Mouse (Mus musculus) thymus, adult 2 months (tissue): ENCODE measurements around the gene Vwa7. TPM values are rescaled to one million over a fixed set of nuclear protein-coding genes. Genes with fewer than 3 reads are reported as not detected.

Experiments
- DNase-seq: peaks from one replicate; pipeline ENCODE4 v3.0.0; 2021
- H3K27ac ChIP-seq: fragments of 200-500 bp; 2 replicates; pipeline ENCODE4 v1.5.1; 2012; ENCODE audit warnings: low read length, control low read depth; ENCODE audit not compliant: control insufficient read depth, insufficient read depth
- H3K27me3 ChIP-seq: fragments of 200-500 bp; 2 replicates; pipeline ENCODE4 v1.6.1; 2012; ENCODE audit warnings: mild to moderate bottlenecking, low read length, moderate library complexity, mixed read lengths; ENCODE audit not compliant: control insufficient read depth, insufficient read depth
- H3K36me3 ChIP-seq: fragments of 200-500 bp; 2 replicates; pipeline ENCODE4 v1.6.1; 2012; ENCODE audit warnings: mild to moderate bottlenecking, low read length, moderate library complexity; ENCODE audit not compliant: control insufficient read depth, insufficient read depth
- H3K4me1 ChIP-seq: fragments of 200-500 bp; replicated peaks from 2 replicates; pipeline ENCODE4 v1.6.1; 2012; ENCODE audit warnings: low read length; ENCODE audit not compliant: control insufficient read depth, insufficient read depth
- H3K4me3 ChIP-seq: fragments of 200-500 bp; 2 replicates; pipeline ENCODE4 v1.5.1; 2012; ENCODE audit warnings: mild to moderate bottlenecking, low read length, control low read depth, moderate library complexity; ENCODE audit not compliant: control insufficient read depth, insufficient read depth
- CTCF ChIP-seq: fragments of 200-500 bp; IDR thresholded peaks from 2 replicates; pipeline ENCODE4 v1.5.1; 2012; ENCODE audit warnings: mild to moderate bottlenecking, control low read depth, low read length, moderate library complexity, borderline replicate concordance; ENCODE audit not compliant: control insufficient read depth, poor library complexity, insufficient read depth; ENCODE audit errors: extremely low read depth
- POLR2A ChIP-seq: fragments of 200-500 bp; IDR thresholded peaks from 2 replicates; pipeline ENCODE4 v1.6.1; 2012; ENCODE audit warnings: mild to moderate bottlenecking, low read length, control low read depth, moderate library complexity; ENCODE audit not compliant: control insufficient read depth, poor library complexity, insufficient read depth; ENCODE audit errors: extremely low read depth
- WGBS: fragments of 180-500 bp; shearing (Covaris S2); methylation state at CpG from one replicate; pipeline ENCODE4 v1.1.7; 2018; 5-methylcytosine and 5-hydroxymethylcytosine counted together
- polyA plus RNA-seq: library from polyadenylated mRNA; depleted of rRNA; stranded (reverse); fragments of >200 nt; gene quantifications from 2 replicates; pipeline ENCODE4 v1.2.3, GENCODE M21; 2012

Gene Vwa7
- polyA plus RNA-seq, 1 experiment, result 1.5 TPM

GRCm38 (mm10) chr17:35026206-35026605, 9.8 kb downstream of the Vwa7 start:
- no peak overlapping the region for H3K27ac ChIP-seq
- H3K27me3 ChIP-seq, result no peaks in the 10 kb centered on the region
- WGBS, result 99% methylated on average over 5 of the region's 5 CpGs
- H3K4me1 ChIP-seq, result peaks cover 42% of the 10 kb centered on the region
- H3K4me3 ChIP-seq, result no peak overlapping the region
- no peaks in the 10 kb centered on the region for H3K36me3 ChIP-seq
- no peak for DNase-seq
- TF ChIP-seq POLR2A, result no peak
- TF ChIP-seq CTCF, result no peak

DNA sequence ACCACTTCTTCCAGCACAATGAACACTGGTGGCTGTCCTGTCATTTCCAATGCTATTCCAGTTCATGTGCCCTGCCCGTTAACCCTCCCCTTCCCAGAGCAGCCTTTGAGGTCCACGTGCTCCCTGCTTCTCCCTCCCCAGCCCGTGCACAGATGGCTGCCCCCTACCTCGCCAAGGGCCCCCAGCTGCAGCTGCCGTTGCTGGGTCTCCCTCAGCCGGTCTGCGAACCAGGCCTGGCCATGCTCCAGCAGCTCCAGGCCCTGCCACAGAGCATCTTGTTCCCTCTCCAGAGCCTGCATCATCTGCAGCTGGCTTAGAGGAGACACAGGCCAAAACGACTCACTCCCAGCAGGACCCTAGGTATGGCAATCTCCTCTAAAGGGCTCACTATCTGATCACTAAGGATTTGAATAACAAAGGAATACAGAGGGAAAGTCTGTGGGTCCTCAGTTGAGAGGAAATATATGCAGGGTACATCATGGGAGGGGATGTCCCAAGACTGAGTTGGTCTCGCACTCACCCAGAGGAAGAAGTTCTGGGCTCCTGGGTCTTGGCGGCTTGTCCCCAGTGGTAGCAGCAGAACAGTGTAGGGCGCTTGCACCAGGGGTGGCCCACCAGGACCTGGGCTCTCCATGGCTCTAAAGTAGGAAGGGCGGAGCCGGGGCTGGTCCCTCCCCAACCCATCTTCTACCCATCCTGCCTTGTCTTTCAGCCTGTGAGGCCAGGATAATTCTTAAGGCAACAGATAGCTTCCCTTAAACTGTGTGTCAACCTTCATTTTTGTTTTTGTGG, 11.1 kb downstream of the Vwa7 start, which contains the start of gene Sapcd1:
Sapcd1 (minus strand) TSS at position 740 of the 792 bp plus-strand sequence.
- Histone ChIP-seq H3K4me3 (no peak within 1 kb of the TSS), H3K36me3 (no peaks in the 10 kb centered on the region), H3K27ac (no peak within 1 kb of the TSS), H3K4me1 (peaks cover 38% of the 10 kb centered on the region), H3K27me3 (no peaks in the 10 kb centered on the region)
- TF ChIP-seq POLR2A, result no peak
- TF ChIP-seq CTCF, result no peak
- WGBS, result 35% methylated on average over 13 of the region's 13 CpGs
- no peak for DNase-seq

GRCm38 (mm10) chr17:35028315-35028714, 11.9 kb downstream of the Vwa7 start:
- no peak overlapping the region for H3K4me3 ChIP-seq
- no peak for TF ChIP-seq CTCF
- TF ChIP-seq POLR2A, result no peak
- DNase-seq, result no peak
- H3K4me1 ChIP-seq, result peaks cover 38% of the 10 kb centered on the region
- no peaks in the 10 kb centered on the region for H3K27me3 ChIP-seq
- H3K27ac ChIP-seq, result no peak overlapping the region
- H3K36me3 ChIP-seq, result no peaks in the 10 kb centered on the region
- WGBS, result 48% methylated on average over 2 of the region's 2 CpGs

- Histone ChIP-seq H3K4me3 (peak overlapping the region; percentile 10), H3K27me3 (no peaks in the 10 kb centered on the region), H3K27ac (peak overlapping the region; percentile 6; the same call in 1 of the 2 replicates), H3K4me1 (peaks cover 39% of the 10 kb centered on the region), H3K36me3 (no peaks in the 10 kb centered on the region)
- TF ChIP-seq CTCF (peak; percentile 49; the same call in 1 of the 2 replicates), POLR2A (no peak)
- peak; percentile 38 for DNase-seq
- WGBS, result 15% methylated on average over 19 of the region's 19 CpGs
Measured at GRCm38 (mm10) chr17:35029691-35030532, 13.5 kb downstream of the Vwa7 start.

DNA sequence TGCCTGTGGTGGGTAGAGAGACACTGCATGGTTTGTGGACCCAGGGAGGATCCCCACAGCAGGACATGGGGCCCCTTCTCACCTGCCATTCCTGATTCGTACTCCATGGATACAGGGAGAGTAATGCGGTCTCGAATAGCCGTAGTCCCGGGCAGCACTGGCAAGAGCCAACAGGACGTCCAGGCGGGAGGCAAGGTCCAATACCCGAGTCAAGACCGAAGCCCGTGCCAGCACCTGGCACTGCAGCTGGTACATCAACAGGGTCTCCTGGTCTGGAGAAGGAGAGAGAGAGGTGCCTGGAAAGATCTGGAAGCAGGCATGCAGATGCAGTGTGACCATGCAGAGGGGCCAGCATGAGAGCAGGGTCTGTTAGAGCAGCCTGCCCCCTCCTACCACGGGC, 14.9 kb downstream of the Vwa7 start:
- H3K36me3 ChIP-seq, result no peaks in the 10 kb centered on the region
- no peak overlapping the region for H3K27ac ChIP-seq
- DNase-seq, result no peak
- WGBS, result 95% methylated on average over 11 of the region's 11 CpGs
- peaks cover 38% of the 10 kb centered on the region for H3K4me1 ChIP-seq
- H3K4me3 ChIP-seq, result no peak overlapping the region
- TF ChIP-seq CTCF, result no peak
- no peak for TF ChIP-seq POLR2A
- no peaks in the 10 kb centered on the region for H3K27me3 ChIP-seq

- DNase-seq, result no peak
- no peak for TF ChIP-seq CTCF
- no peak for TF ChIP-seq POLR2A
- Histone ChIP-seq H3K27ac (no peak overlapping the region), H3K36me3 (no peaks in the 10 kb centered on the region), H3K27me3 (no peaks in the 10 kb centered on the region), H3K4me3 (no peak overlapping the region), H3K4me1 (peaks cover 35% of the 10 kb centered on the region)
- WGBS, result 85% methylated on average over 7 of the region's 7 CpGs
Measured at GRCm38 (mm10) chr17:35031880-35032279, 15.5 kb downstream of the Vwa7 start.
